In the genomic region with DNA sequence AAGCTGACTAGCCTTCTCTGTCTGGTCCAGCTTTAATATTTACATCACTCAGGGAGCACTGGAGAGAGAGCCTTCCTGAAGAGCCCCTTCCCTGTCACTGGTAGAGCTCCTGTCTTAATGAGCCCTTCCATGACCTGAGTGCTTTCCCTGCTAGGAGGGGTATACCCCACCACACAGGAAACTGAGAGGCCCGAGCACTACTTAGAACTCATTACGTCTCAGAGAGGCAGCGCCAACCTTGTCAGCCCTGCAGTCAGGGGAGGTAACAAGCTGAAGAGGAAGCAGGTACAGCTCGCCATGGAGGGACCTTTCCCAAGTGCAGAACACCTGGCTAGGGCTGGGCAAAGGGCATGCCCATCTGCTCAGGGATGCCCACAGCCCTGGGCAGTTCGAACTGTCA, we compare ENCODE assay signal across 18 mouse cellular contexts.
DNase-seq lines count a peak whose midpoint lies in the region; ATAC-seq and TF ChIP-seq lines count a peak whose summit lies in the region.
"Had no signal": no experiment of that assay in that cellular context is flagged by ENCODE, and none has a peak within 500 bp of the region (broad histone marks: within the 10 kb centered on the region; RNA-seq: fewer than 3 reads in every experiment).

No protein-coding gene starts in this region.

- peak; percentile 56 for ATAC-seq in CD4-positive, CD25-positive, alpha-beta regulatory T cell, adult 4 months
- peak; percentile 34 for ATAC-seq in activated CD4-positive, CD25-positive, alpha-beta regulatory T cell, adult 4 months
- ATAC-seq: forebrain, embryonic 16.5 days; Patski had no signal

- H3K27ac ChIP-seq in thymus, adult 2 months (ENCODE audit: control insufficient read depth, insufficient read depth, low read length), result no peak overlapping the region
- H3K27ac ChIP-seq: embryonic facial prominence, embryonic 13.5 days; forebrain, embryonic 12.5 days; heart, adult 2 months; hindbrain, embryonic 15.5 days had no signal

- TF ChIP-seq POLR2A in thymus, adult 2 months (IDR thresholded peaks at IDR 0.05; ENCODE audit: control insufficient read depth, extremely low read depth, insufficient read depth, low read length, poor library complexity), result no peak

- peaks cover 22% of the 10 kb centered on the region for H3K4me1 ChIP-seq in thymus, adult 2 months (replicated peaks; ENCODE audit: control insufficient read depth, insufficient read depth, low read length)

- no peaks in the 10 kb centered on the region for H3K36me3 ChIP-seq in thymus, adult 2 months (ENCODE audit: control insufficient read depth, insufficient read depth, low read length)
- H3K36me3 ChIP-seq: forebrain, embryonic 12.5 days; heart, embryonic 12.5 days; hindbrain, embryonic 15.5 days had no signal

- 33% methylated on average over 5 of the region's 5 CpGs for WGBS in thymus, adult 2 months

- no peak for TF ChIP-seq CTCF in thymus, adult 2 months (IDR thresholded peaks at IDR 0.05; ENCODE audit: borderline replicate concordance, control insufficient read depth, extremely low read depth, insufficient read depth, low read length, poor library complexity)

- H3K4me3 ChIP-seq in thymus, adult 2 months (ENCODE audit: control insufficient read depth, insufficient read depth, low read length), result no peak overlapping the region
- H3K4me3 ChIP-seq: embryonic facial prominence, embryonic 13.5 days; forebrain, embryonic 12.5 days; heart, adult 2 months; heart, embryonic 12.5 days; hindbrain, embryonic 15.5 days had no signal

- H3K27me3 ChIP-seq in thymus, adult 2 months (ENCODE audit: control insufficient read depth, insufficient read depth, low read length), result no peaks in the 10 kb centered on the region
- H3K27me3 ChIP-seq: embryonic facial prominence, embryonic 13.5 days; forebrain, embryonic 12.5 days; heart, embryonic 12.5 days; hindbrain, embryonic 15.5 days; Patski had no signal

- DNase-seq in thymus, postnatal 0 days (ENCODE audit: low spot score), result peak; percentile 49
- DNase-seq in thymus, adult 2 months, result no peak
- DNase-seq in urinary bladder, postnatal 36 days (ENCODE audit: low spot score in 2 of 2), result no peak
- DNase-seq in embryo, embryonic 10.5 days (ENCODE audit: low spot score), result no peak
- DNase-seq: adrenal gland, adult 2 months; adrenal gland, postnatal 36 days; cerebellum, adult 2 months; cerebellum, postnatal 14 days; gastrocnemius, postnatal 10 days; heart, adult 2 months had no signal
